Comparison of ENCODE assay signal across 7 mouse cellular contexts in the genomic region with DNA sequence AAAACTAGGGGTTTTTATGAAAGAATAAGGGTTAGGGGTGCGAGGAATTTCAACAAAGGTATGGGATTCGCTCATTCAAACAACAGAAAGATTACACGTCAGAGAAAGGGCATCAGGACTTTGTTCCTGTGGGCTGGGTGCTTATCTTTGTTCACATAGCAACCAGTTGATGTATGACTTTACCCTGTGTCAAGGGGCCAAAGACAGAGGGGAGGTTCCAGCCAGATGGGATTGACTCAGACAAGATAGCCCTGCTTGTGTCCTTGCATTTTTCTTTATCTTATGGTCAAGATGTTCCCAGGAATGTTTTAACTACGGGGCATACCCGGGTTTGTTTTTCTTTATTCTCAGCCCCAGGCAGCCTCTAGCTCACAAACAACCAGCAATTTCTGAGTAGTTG. TPM values are rescaled to one million over a fixed set of nuclear protein-coding genes. Genes with fewer than 3 reads are reported as not detected.
A peak's percentile ranks its signal among the peaks of the same experiment; 100 is the strongest.
DNase-seq lines count a peak whose midpoint lies in the region; ATAC-seq and TF ChIP-seq lines count a peak whose summit lies in the region.
"Not testable (repeated sequence)": the region's sequence is repeated elsewhere in the genome, so short reads cannot be mapped to it uniquely, and the experiment has no call there.

No protein-coding gene starts in this region.

- TF ChIP-seq EP300 in MEL (IDR thresholded peaks at IDR 0.05; ENCODE audit: low read depth in 1 of 2, low read length in 2 of 2) = not testable (repeated sequence)

- not testable (repeated sequence) for H3K9ac ChIP-seq in MEL (ENCODE audit: control insufficient read depth, low read depth, low read length, poor library complexity, severe bottlenecking); liver, embryonic 13.5 days

- not testable (repeated sequence) for H3K27ac ChIP-seq in MEL (ENCODE audit: control insufficient read depth, low read depth, low read length); liver, embryonic 13.5 days
- peak overlapping the region; percentile 59 for H3K27ac ChIP-seq in small intestine, adult 2 months (ENCODE audit: insufficient read depth, low read depth, low read length)

- H3K27me3 ChIP-seq in MEL (ENCODE audit: control insufficient read depth in 1 of 2, insufficient read depth in 2 of 2, low read length in 2 of 2); liver, embryonic 13.5 days; small intestine, adult 2 months (ENCODE audit: control insufficient read depth, insufficient read depth, low read length): not testable (repeated sequence)

- WGBS in liver, embryonic 13.5 days (ENCODE audit: insufficient replicate concordance) = 46% methylated on average over 5 of the region's 5 CpGs
- 55% methylated on average over 5 of the region's 5 CpGs for WGBS in small intestine, adult 2 months

- not testable (repeated sequence) for H3K9me3 ChIP-seq in MEL (replicated peaks; ENCODE audit: insufficient read depth, low read length); liver, embryonic 13.5 days (replicated peaks)

- TF ChIP-seq RAD21 in MEL (IDR thresholded peaks at IDR 0.05; ENCODE audit: low read depth, low read length) = not testable (repeated sequence)

- TF ChIP-seq CTCF in MEL (IDR thresholded peaks at IDR 0.05 in 2 of 3, conservative IDR thresholded peaks at IDR 0.05 in 1 of 3; ENCODE audit: control insufficient read depth in 1 of 3, insufficient read depth in 1 of 3, low read depth in 2 of 3, low read length in 3 of 3, poor library complexity in 1 of 3, severe bottlenecking in 1 of 3); small intestine, adult 2 months (IDR thresholded peaks at IDR 0.05; ENCODE audit: extremely low read depth, insufficient read length, insufficient replicate concordance, low read depth, low read length): not testable (repeated sequence)

- TF ChIP-seq POLR2A in MEL (IDR thresholded peaks at IDR 0.05; ENCODE audit: control insufficient read depth in 1 of 2, insufficient read depth in 1 of 2, low read depth in 1 of 2, low read length in 2 of 2, poor library complexity in 1 of 2); small intestine, adult 2 months (IDR thresholded peaks at IDR 0.05; ENCODE audit: low read depth, low read length): not testable (repeated sequence)

- H3K4me2 ChIP-seq in liver, embryonic 13.5 days = not testable (repeated sequence)

- peaks cover 2 to 15% of the 10 kb centered on the region in 2 experiments for H3K36me3 ChIP-seq in MEL (ENCODE audit: control insufficient read depth in 1 of 2, insufficient read depth in 2 of 2, low read length in 2 of 2)
- H3K36me3 ChIP-seq in liver, embryonic 13.5 days = peaks cover 33% of the 10 kb centered on the region
- H3K36me3 ChIP-seq in small intestine, adult 2 months (ENCODE audit: control insufficient read depth, insufficient read depth, low read length) = peaks cover 27% of the 10 kb centered on the region

- peak; percentile 24 for DNase-seq in MEL (ENCODE audit: low read depth, low spot score)
- DNase-seq in adrenal gland, adult 2 months = peak; percentile 39
- DNase-seq in adrenal gland, postnatal 14 days = peak; percentile 16
- peak; percentile 14 for DNase-seq in c-Kit-positive CD71-positive TER-119-negative erythroid progenitor cells, embryonic 14.5 days (ENCODE audit: low read depth)
- DNase-seq in liver, embryonic 13.5 days = peak; percentile 5
- peak; percentile 60 for DNase-seq in testis, postnatal 14 days (ENCODE audit: low spot score)

- H3K4me3 ChIP-seq in MEL (ENCODE audit: control insufficient read depth in 1 of 2, insufficient read depth in 1 of 2, low read depth in 2 of 2, low read length in 2 of 2); liver, embryonic 13.5 days (replicated peaks); small intestine, adult 2 months (ENCODE audit: low read depth, low read length): not testable (repeated sequence)

- H3K79me2 ChIP-seq in MEL (ENCODE audit: control insufficient read depth, insufficient read depth, low read length, poor library complexity) = not testable (repeated sequence)

- ATAC-seq in liver, embryonic 13.5 days (ENCODE audit: low read depth) = not testable (repeated sequence)

- not testable (repeated sequence) for H3K4me1 ChIP-seq in MEL (ENCODE audit: control insufficient read depth in 1 of 2, insufficient read depth in 2 of 2, low read length in 2 of 2); liver, embryonic 13.5 days (replicated peaks); small intestine, adult 2 months (ENCODE audit: control insufficient read depth, insufficient read depth, insufficient read length, low read length)

TF ChIP-seq in MEL, 35 proteins besides CTCF, POLR2A, EP300 and RAD21:
- TF ChIP-seq GATA1 (IDR thresholded peaks at IDR 0.05; ENCODE audit: low read depth, low read length) = peak; percentile 25; the same call in 1 of the 2 replicates

RNA-seq across cellular contexts. Expression of a gene that starts 35.8 kb away (rescaled TPM):
- 18.8 and 20.8 TPM in 2 replicates for total RNA-seq in MEL (2012; rRNA removed)
- 10 to 100 TPM in 1 of 2 experiments, not detected in 1; 43.1 TPM for polyA plus RNA-seq in MEL (2012; ENCODE audit: insufficient read depth in 1 of 2, insufficient read length in 2 of 2, low read depth in 1 of 2, low replicate concordance in 2 of 2, missing spikeins in 1 of 2)
- 10 to 100 TPM; 12.4 to 15.2 TPM for total RNA-seq in adrenal gland, adult 2 months (2021)
- 6.1 and 7.4 TPM in 2 replicates for polyA plus RNA-seq in adrenal gland, adult 2 months (2012; rRNA removed)
- 8.9 and 12.5 TPM in 2 replicates for total RNA-seq in adrenal gland, postnatal 14 days (2021)
- polyA plus RNA-seq in liver, embryonic 13.5 days (2015; fragmentation: Nextera tagmentation; extraction: Ambion mirVana) = 16.7 and 17.5 TPM in 2 replicates
- 4.4 and 7.6 TPM in 2 replicates for polyA plus RNA-seq in small intestine, adult 2 months (2012; rRNA removed)

Comparison
In these comparisons a context has a peak if more than half of its experiments do, and no peak if none do; other contexts are left out.
1. DNase-seq: peak in every context shown above with its lines; median percentile 60 in testis, postnatal 14 days; 39 in adrenal gland, adult 2 months; 24 in MEL; 16 in adrenal gland, postnatal 14 days; 14 in c-Kit-positive CD71-positive TER-119-negative erythroid progenitor cells, embryonic 14.5 days; 5 in liver, embryonic 13.5 days.